Comparison of ENCODE assay signal across 8 mouse cellular contexts in genomic region chr8:8659503-8660306, GRCm38 (mm10). TPM values are rescaled to one million over a fixed set of nuclear protein-coding genes. Genes with fewer than 3 reads are reported as not detected.
A peak's percentile ranks its signal among the peaks of the same experiment; 100 is the strongest.
DNase-seq lines count a peak whose midpoint lies in the region; ATAC-seq and TF ChIP-seq lines count a peak whose summit lies in the region.

No protein-coding gene starts in this region.

- peaks cover 18% of the 10 kb centered on the region for H3K4me1 ChIP-seq in intestine, embryonic 14.5 days (replicated peaks; ENCODE audit: control insufficient read depth, insufficient read depth, low read length)
- peaks cover 32% of the 10 kb centered on the region for H3K4me1 ChIP-seq in liver, embryonic 13.5 days (replicated peaks)
- peaks cover 16% of the 10 kb centered on the region for H3K4me1 ChIP-seq in neural tube, embryonic 14.5 days (ENCODE audit: control insufficient read depth, insufficient read depth, low read length)

- peaks cover 9% of the 10 kb centered on the region for H3K36me3 ChIP-seq in intestine, embryonic 14.5 days (ENCODE audit: control insufficient read depth, insufficient read depth, low read length)
- H3K36me3 ChIP-seq in liver, embryonic 13.5 days, result peaks cover 6% of the 10 kb centered on the region
- H3K36me3 ChIP-seq in neural tube, embryonic 14.5 days (ENCODE audit: control insufficient read depth, insufficient read depth, low read length), result no peaks in the 10 kb centered on the region

- peak overlapping the region; percentile 53 for H3K4me2 ChIP-seq in intestine, embryonic 14.5 days (ENCODE audit: low read length)
- peak overlapping the region; percentile 90 for H3K4me2 ChIP-seq in liver, embryonic 13.5 days
- H3K4me2 ChIP-seq in neural tube, embryonic 14.5 days (ENCODE audit: low read depth, low read length), result peak overlapping the region; percentile 66

- no peaks in the 10 kb centered on the region for H3K9me3 ChIP-seq in intestine, embryonic 14.5 days (ENCODE audit: control insufficient read depth, low read length)
- no peaks in the 10 kb centered on the region for H3K9me3 ChIP-seq in liver, embryonic 13.5 days (replicated peaks)
- no peaks in the 10 kb centered on the region for H3K9me3 ChIP-seq in neural tube, embryonic 14.5 days (ENCODE audit: control insufficient read depth, low read length)

- peak overlapping the region; percentile 82 for H3K4me3 ChIP-seq in gastrocnemius, adult 2 months
- H3K4me3 ChIP-seq in intestine, embryonic 14.5 days (ENCODE audit: low read depth, low read length), result peak overlapping the region; percentile 75
- H3K4me3 ChIP-seq in liver, embryonic 13.5 days (replicated peaks), result peak overlapping the region; percentile 68
- peak overlapping the region; percentile 90 for H3K4me3 ChIP-seq in neural tube, embryonic 14.5 days (ENCODE audit: low read depth, low read length)

- TF ChIP-seq CTCF in gastrocnemius, adult 2 months (IDR thresholded peaks at IDR 0.05), result no peak

- peak; percentile 10 for DNase-seq in kidney, adult 11 months
- no peak for DNase-seq in kidney, adult 8-10 months
- DNase-seq in adrenal gland, postnatal 14 days, result peak; percentile 30
- peak; percentile 51 for DNase-seq in gastrocnemius, adult 2 months
- DNase-seq in intestine, embryonic 14.5 days (ENCODE audit: low spot score), result peak; percentile 79
- DNase-seq in liver, embryonic 13.5 days, result peak; percentile 6

- WGBS in intestine, embryonic 14.5 days, result under 1% methylated on average over 53 of the region's 53 CpGs
- WGBS in liver, embryonic 13.5 days (ENCODE audit: insufficient replicate concordance), result 2% methylated on average over 53 of the region's 53 CpGs
- 0% methylated on average over 53 of the region's 53 CpGs for WGBS in neural tube, embryonic 14.5 days

- peak overlapping the region; percentile 89 for H3K27ac ChIP-seq in gastrocnemius, adult 2 months
- peak overlapping the region; percentile 77 for H3K27ac ChIP-seq in intestine, embryonic 14.5 days (ENCODE audit: low read depth)
- H3K27ac ChIP-seq in liver, embryonic 13.5 days, result no peak overlapping the region
- peak overlapping the region; percentile 92 for H3K27ac ChIP-seq in neural tube, embryonic 14.5 days (ENCODE audit: low read depth, low read length)

- H3K27me3 ChIP-seq in intestine, embryonic 14.5 days (replicated peaks; ENCODE audit: control insufficient read depth, insufficient read depth, low read length), result no peaks in the 10 kb centered on the region
- H3K27me3 ChIP-seq in liver, embryonic 13.5 days, result peaks cover 46% of the 10 kb centered on the region
- peaks cover 3% of the 10 kb centered on the region; the same call in 1 of the 2 replicates for H3K27me3 ChIP-seq in neural tube, embryonic 14.5 days (ENCODE audit: control insufficient read depth, insufficient read depth, low read length)

- H3K9ac ChIP-seq in intestine, embryonic 14.5 days (ENCODE audit: low read length), result peak overlapping the region; percentile 85
- peak overlapping the region; percentile 58 for H3K9ac ChIP-seq in liver, embryonic 13.5 days
- peak overlapping the region; percentile 81 for H3K9ac ChIP-seq in neural tube, embryonic 14.5 days (replicated peaks; ENCODE audit: low read depth, low read length)

- no peak for ATAC-seq in intestine, embryonic 14.5 days (replicated peaks; ENCODE audit: low FRiP score, low TSS enrichment, low read depth)
- ATAC-seq in liver, embryonic 13.5 days (ENCODE audit: low read depth), result no peak
- no peak for ATAC-seq in neural tube, embryonic 14.5 days (ENCODE audit: low read depth)
- ATAC-seq in erythroid progenitor cell, adult 5-6 weeks (replicated peaks; ENCODE audit: low FRiP score, poor library complexity, severe bottlenecking), result no peak

- intact Hi-C loops in gastrocnemius, adult 2 months (cut with DNase I), result loop anchor here (5.0 kb wide), 2 partner anchors 333 to 432 kb away; no protein-coding TSS in a partner anchor

RNA-seq across cellular contexts. Expression of gene Efnb2, which starts 1.3 kb away (rescaled TPM):
- total RNA-seq in adrenal gland, postnatal 14 days (2021), result 31.5 and 31.6 TPM in 2 replicates
- 1 to 10 TPM; 5.7 to 6.6 TPM for total RNA-seq in gastrocnemius, adult 2 months (2021)
- polyA plus RNA-seq in intestine, embryonic 14.5 days (2014; fragmentation: Nextera tagmentation; extraction: Ambion mirVana), result 18.8 and 19.1 TPM in 2 replicates
- polyA plus RNA-seq in liver, embryonic 13.5 days (2015; fragmentation: Nextera tagmentation; extraction: Ambion mirVana), result 0.88 and 0.97 TPM in 2 replicates
- 17.7 and 27.7 TPM in 2 replicates for polyA plus RNA-seq in neural tube, embryonic 14.5 days (2014; fragmentation: Nextera tagmentation; extraction: Ambion mirVana)
- not detected in 2 replicates for total RNA-seq in erythroid progenitor cell, adult 5-6 weeks (2015; ENCODE audit: low replicate concordance)
- total RNA-seq in erythroid progenitor cell, adult 5-6 weeks (2017; ENCODE audit: low replicate concordance), result 3.2 TPM in 1 of 2 replicates, not detected in the other

RNA-seq across cellular contexts. Expression of gene Arglu1, which starts 30.6 kb away (rescaled TPM):
- 76.4 and 95.8 TPM in 2 replicates for total RNA-seq in adrenal gland, postnatal 14 days (2021)
- total RNA-seq in gastrocnemius, adult 2 months (2021), result 10 to 100 TPM; 36.4 to 41.4 TPM
- 134 and 135 TPM in 2 replicates for polyA plus RNA-seq in intestine, embryonic 14.5 days (2014; fragmentation: Nextera tagmentation; extraction: Ambion mirVana)
- polyA plus RNA-seq in liver, embryonic 13.5 days (2015; fragmentation: Nextera tagmentation; extraction: Ambion mirVana), result 59.2 and 59.5 TPM in 2 replicates
- 167 and 187 TPM in 2 replicates for polyA plus RNA-seq in neural tube, embryonic 14.5 days (2014; fragmentation: Nextera tagmentation; extraction: Ambion mirVana)
- total RNA-seq in erythroid progenitor cell, adult 5-6 weeks (2015; ENCODE audit: low replicate concordance), result 60.4 and 61.3 TPM in 2 replicates
- 81.1 and 100 TPM in 2 replicates for total RNA-seq in erythroid progenitor cell, adult 5-6 weeks (2017; ENCODE audit: low replicate concordance)

Comparison
In these comparisons a context has a peak if more than half of its experiments do, and no peak if none do; other contexts are left out.
1. DNase-seq: peak in kidney, adult 11 months (single experiment), adrenal gland, postnatal 14 days (single experiment), gastrocnemius, adult 2 months (single experiment), intestine, embryonic 14.5 days (single experiment) and liver, embryonic 13.5 days (single experiment); none in kidney, adult 8-10 months (0 of 2).
2. Peak in every context shown above with its lines, with median percentiles within 50 percentile points of each other: H3K4me3 ChIP-seq, H3K4me2 ChIP-seq and H3K9ac ChIP-seq.